Mouse (Mus musculus) brain, embryonic 14.5 days (tissue): ENCODE results near the gene Ttc30a2.

Experiments
- CTCF ChIP-seq: fragments of 200-500 bp; IDR thresholded peaks from 2 replicates; pipeline ENCODE4 v1.5.1; 2012; ENCODE audit warnings: inconsistent platforms, mild to moderate bottlenecking, moderate library complexity, borderline replicate concordance; ENCODE audit not compliant: insufficient read depth, insufficient read length; ENCODE audit errors: extremely low read depth
- POLR2A ChIP-seq: fragments of 200-500 bp; IDR thresholded peaks from 2 replicates; pipeline ENCODE4 v1.6.1; 2012; ENCODE audit warnings: mild to moderate bottlenecking, inconsistent platforms, borderline replicate concordance; ENCODE audit not compliant: poor library complexity, insufficient read depth, insufficient read length, severe bottlenecking; ENCODE audit errors: extremely low read depth

GRCm38 (mm10) chr2:75964051-75964450 lies 13.9 kb downstream of the Ttc30a2 start:
- TF ChIP-seq CTCF (no peak), POLR2A (no peak)
